15 mouse cellular contexts compared by ENCODE assay signal in genomic region chr12:27946866-27947459, GRCm38 (mm10).
DNase-seq lines count a peak whose midpoint lies in the region; ATAC-seq and TF ChIP-seq lines count a peak whose summit lies in the region.
"Had no signal": no experiment of that assay in that cellular context is flagged by ENCODE, and none has a peak within 500 bp of the region (broad histone marks: within the 10 kb centered on the region; RNA-seq: fewer than 3 reads in every experiment).

No protein-coding gene starts in this region.

- ATAC-seq in forebrain, embryonic 11.5 days (replicated peaks; ENCODE audit: low FRiP score), result no peak
- no peak for ATAC-seq in midbrain, embryonic 13.5 days
- ATAC-seq in midbrain, embryonic 11.5 days (ENCODE audit: low FRiP score), result no peak
- no peak for ATAC-seq in limb, embryonic 14.5 days (ENCODE audit: low FRiP score, low read depth)
- ATAC-seq: forebrain, embryonic 16.5 days had no signal

- TF ChIP-seq POLR2A in limb, embryonic 14.5 days (IDR thresholded peaks at IDR 0.05; ENCODE audit: borderline replicate concordance, extremely low read depth, insufficient read depth, insufficient read length), result no peak

- DNase-seq in forebrain, embryonic 10.5 days (ENCODE audit: extremely low spot score, low spot score), result no peak
- no peak for DNase-seq in forebrain, embryonic 11.5 days (ENCODE audit: low spot score)
- DNase-seq in midbrain, embryonic 11.5 days (ENCODE audit: low spot score, missing footprints), result no peak
- peak; percentile 28 for DNase-seq in gonadal fat pad, adult 2 months (ENCODE audit: low read depth)
- peak; percentile 49 for DNase-seq in limb, embryonic 14.5 days (ENCODE audit: low spot score)
- DNase-seq in heart, adult 11 months, result no peak
- DNase-seq in left cerebral cortex, postnatal 25 days (ENCODE audit: low spot score in 2 of 2), result no peak
- DNase-seq: cerebellum, postnatal 25 days; gastrocnemius, postnatal 25 days; heart, postnatal 4 days; lung, postnatal 36 days; thymus, postnatal 14 days had no signal

- no peaks in the 10 kb centered on the region for H3K27me3 ChIP-seq in forebrain, embryonic 10.5 days (ENCODE audit: poor library complexity, severe bottlenecking)
- H3K27me3 ChIP-seq in forebrain, embryonic 11.5 days (ENCODE audit: control insufficient read depth, insufficient read depth, low read length), result no peaks in the 10 kb centered on the region
- H3K27me3 ChIP-seq in midbrain, embryonic 13.5 days, result no peaks in the 10 kb centered on the region
- no peaks in the 10 kb centered on the region for H3K27me3 ChIP-seq in midbrain, embryonic 11.5 days (ENCODE audit: control insufficient read depth, insufficient read depth, low read length)
- no peaks in the 10 kb centered on the region for H3K27me3 ChIP-seq in limb, embryonic 14.5 days (ENCODE audit: control insufficient read depth, insufficient read depth, low read length)
- H3K27me3 ChIP-seq: limb, embryonic 15.5 days had no signal

- H3K9ac ChIP-seq in forebrain, embryonic 11.5 days (ENCODE audit: low read length), result no peak overlapping the region
- H3K9ac ChIP-seq in midbrain, embryonic 13.5 days (replicated peaks), result no peak overlapping the region
- no peak overlapping the region for H3K9ac ChIP-seq in midbrain, embryonic 11.5 days (ENCODE audit: low read length)
- H3K9ac ChIP-seq in limb, embryonic 14.5 days (ENCODE audit: low read depth, low read length, severe bottlenecking), result no peak overlapping the region
- H3K9ac ChIP-seq: limb, embryonic 15.5 days had no signal

- peak overlapping the region; percentile 51; the same call in 1 of the 2 replicates for H3K27ac ChIP-seq in forebrain, embryonic 10.5 days
- H3K27ac ChIP-seq in forebrain, embryonic 11.5 days (ENCODE audit: low read depth, low read length), result no peak overlapping the region
- H3K27ac ChIP-seq in midbrain, embryonic 13.5 days, result peak overlapping the region; percentile 71
- no peak overlapping the region for H3K27ac ChIP-seq in midbrain, embryonic 11.5 days (ENCODE audit: low read depth, low read length)
- 0 out of 2 replicates have a peak overlapping the region, but pooled peaks have one; percentile 4 for H3K27ac ChIP-seq in limb, embryonic 14.5 days (replicated peaks; ENCODE audit: low read depth, low read length)
- H3K27ac ChIP-seq: limb, embryonic 15.5 days had no signal

- intact Hi-C loops in left cerebral cortex, postnatal 25 days (cut with DNase I), result no loop called here

- no peak overlapping the region for H3K4me2 ChIP-seq in forebrain, embryonic 11.5 days (ENCODE audit: low read depth, low read length, severe bottlenecking)
- no peak overlapping the region for H3K4me2 ChIP-seq in midbrain, embryonic 13.5 days (replicated peaks)
- no peak overlapping the region for H3K4me2 ChIP-seq in midbrain, embryonic 11.5 days
- H3K4me2 ChIP-seq in limb, embryonic 14.5 days (replicated peaks; ENCODE audit: low read depth, low read length, severe bottlenecking), result peak overlapping the region; percentile 18; the same call in 1 of the 2 replicates
- H3K4me2 ChIP-seq: limb, embryonic 15.5 days had no signal

- H3K36me3 ChIP-seq in forebrain, embryonic 10.5 days (replicated peaks), result no peaks in the 10 kb centered on the region
- H3K36me3 ChIP-seq in forebrain, embryonic 11.5 days (ENCODE audit: control insufficient read depth, insufficient read depth, low read length), result no peaks in the 10 kb centered on the region
- no peaks in the 10 kb centered on the region for H3K36me3 ChIP-seq in midbrain, embryonic 13.5 days
- H3K36me3 ChIP-seq in midbrain, embryonic 11.5 days (ENCODE audit: control insufficient read depth, insufficient read depth, low read length), result no peaks in the 10 kb centered on the region
- no peaks in the 10 kb centered on the region for H3K36me3 ChIP-seq in limb, embryonic 14.5 days (ENCODE audit: control insufficient read depth, insufficient read depth, low read length)
- H3K36me3 ChIP-seq: limb, embryonic 15.5 days had no signal

- no peaks in the 10 kb centered on the region for H3K9me3 ChIP-seq in forebrain, embryonic 10.5 days
- no peaks in the 10 kb centered on the region for H3K9me3 ChIP-seq in forebrain, embryonic 11.5 days (ENCODE audit: control insufficient read depth, low read length)
- H3K9me3 ChIP-seq in midbrain, embryonic 13.5 days, result no peaks in the 10 kb centered on the region
- no peaks in the 10 kb centered on the region for H3K9me3 ChIP-seq in midbrain, embryonic 11.5 days (ENCODE audit: control insufficient read depth, low read length)
- no peaks in the 10 kb centered on the region for H3K9me3 ChIP-seq in limb, embryonic 14.5 days (ENCODE audit: control insufficient read depth, low read length)
- H3K9me3 ChIP-seq: limb, embryonic 15.5 days had no signal

- WGBS in forebrain, embryonic 10.5 days, result 47% methylated on average over 7 of the region's 7 CpGs
- WGBS in forebrain, embryonic 11.5 days, result 64% methylated on average over 7 of the region's 7 CpGs
- WGBS in midbrain, embryonic 13.5 days, result 59% methylated on average over 7 of the region's 7 CpGs
- 58% methylated on average over 7 of the region's 7 CpGs for WGBS in midbrain, embryonic 11.5 days
- 27% methylated on average over 7 of the region's 7 CpGs for WGBS in limb, embryonic 14.5 days

- H3K4me1 ChIP-seq in forebrain, embryonic 10.5 days, result peaks cover 27% of the 10 kb centered on the region
- no peaks in the 10 kb centered on the region; the same call in 1 of the 2 replicates for H3K4me1 ChIP-seq in forebrain, embryonic 11.5 days (replicated peaks; ENCODE audit: control insufficient read depth, insufficient read depth, low read length)
- H3K4me1 ChIP-seq in midbrain, embryonic 13.5 days (replicated peaks), result peaks cover 30% of the 10 kb centered on the region
- peaks cover 2% of the 10 kb centered on the region for H3K4me1 ChIP-seq in midbrain, embryonic 11.5 days (ENCODE audit: control insufficient read depth, insufficient read depth, low read length)
- H3K4me1 ChIP-seq in limb, embryonic 14.5 days (ENCODE audit: control insufficient read depth, insufficient read depth, low read length), result peaks cover 12% of the 10 kb centered on the region

- H3K4me3 ChIP-seq in forebrain, embryonic 10.5 days, result no peak overlapping the region
- no peak overlapping the region for H3K4me3 ChIP-seq in forebrain, embryonic 11.5 days (ENCODE audit: low read depth, low read length)
- no peak overlapping the region for H3K4me3 ChIP-seq in midbrain, embryonic 13.5 days (replicated peaks)
- no peak overlapping the region for H3K4me3 ChIP-seq in midbrain, embryonic 11.5 days (ENCODE audit: low read depth, low read length)
- no peak overlapping the region for H3K4me3 ChIP-seq in limb, embryonic 14.5 days (replicated peaks; ENCODE audit: low read length)
- H3K4me3 ChIP-seq: limb, embryonic 15.5 days had no signal

Comparison
In these comparisons a context has a peak if more than half of its experiments do, and no peak if none do; other contexts are left out.
1. H3K27ac ChIP-seq: peak in forebrain, embryonic 10.5 days (single experiment), midbrain, embryonic 13.5 days (single experiment) and limb, embryonic 14.5 days (single experiment); none in forebrain, embryonic 11.5 days (single experiment) and midbrain, embryonic 11.5 days (single experiment).
2. DNase-seq: peak in gonadal fat pad, adult 2 months (single experiment) and limb, embryonic 14.5 days (single experiment); none in forebrain, embryonic 10.5 days (single experiment), forebrain, embryonic 11.5 days (single experiment), midbrain, embryonic 11.5 days (single experiment), heart, adult 11 months (single experiment) and left cerebral cortex, postnatal 25 days (0 of 2).